Mouse (Mus musculus) limb, embryonic 10.5 days (tissue): Measurements from ENCODE around the gene Minos1. TPM values are rescaled to one million over a fixed set of nuclear protein-coding genes. Genes with fewer than 3 reads are reported as not detected.
A peak's percentile ranks its signal among the peaks of the same experiment; 100 is the strongest.

Experiments used
- DNase-seq: peaks from one replicate; pipeline ENCODE4 v3.0.0-alpha.2; 2017; ENCODE audit warnings: low spot score
- H3K27ac ChIP-seq: fragments of 300-500 bp; sonication (generic); 2 replicates; pipeline ENCODE4 v1.5.1; 2016; ENCODE audit warnings: mild to moderate bottlenecking
- H3K27me3 ChIP-seq: fragments of 300-500 bp; sonication (generic); 2 replicates; pipeline ENCODE4 v1.6.1; 2016; ENCODE audit warnings: low read depth, mild to moderate bottlenecking; ENCODE audit not compliant: poor library complexity, severe bottlenecking
- H3K36me3 ChIP-seq: fragments of 300-500 bp; sonication (generic); 2 replicates; pipeline ENCODE4 v1.6.1; 2016; ENCODE audit warnings: mild to moderate bottlenecking, moderate library complexity
- H3K4me1 ChIP-seq: fragments of 300-500 bp; sonication (generic); 2 replicates; pipeline ENCODE4 v1.6.1; 2016
- H3K4me3 ChIP-seq: fragments of 300-500 bp; sonication (generic); 2 replicates; pipeline ENCODE4 v1.5.1; 2016; ENCODE audit warnings: mild to moderate bottlenecking, moderate library complexity
- H3K9me3 ChIP-seq: fragments of 300-500 bp; sonication (generic); replicated peaks from 2 replicates; pipeline ENCODE4 v1.6.1; 2016; ENCODE audit warnings: mild to moderate bottlenecking
- WGBS: fragments of 180-500 bp; shearing (Covaris S2); methylation state at CpG from one replicate; pipeline ENCODE4 v1.1.7; 2016; 5-methylcytosine and 5-hydroxymethylcytosine counted together
- polyA plus RNA-seq: library from polyadenylated mRNA; unstranded; fragments of >200 nt; fragmentation: Nextera tagmentation; extraction: Ambion mirVana; gene quantifications from 2 replicates; pipeline ENCODE4 v1.2.1, GENCODE M21; 2016

Gene Minos1
- polyA plus RNA-seq, 1 experiment from 2014 or later, result 393 TPM

- DNase-seq, result no peak
- Histone ChIP-seq H3K9me3 (no peaks in the 10 kb centered on the region), H3K4me1 (peaks cover 10% of the 10 kb centered on the region), H3K27me3 (no peaks in the 10 kb centered on the region), H3K4me3 (no peak overlapping the region), H3K27ac (no peak overlapping the region), H3K36me3 (no peaks in the 10 kb centered on the region)
- 81% methylated on average over 3 of the region's 3 CpGs for WGBS
These were observed 20.1 kb downstream of the Minos1 start for GRCm38 (mm10) chr4:139110858-139111257.

GRCm38 (mm10) chr4:139105453-139105852, 25.5 kb downstream of the Minos1 start:
- no peaks in the 10 kb centered on the region for H3K9me3 ChIP-seq
- 98% methylated on average over 1 of the region's 1 CpGs for WGBS
- H3K27ac ChIP-seq, result no peak overlapping the region
- DNase-seq, result no peak
- H3K36me3 ChIP-seq, result peaks cover 33% of the 10 kb centered on the region
- no peaks in the 10 kb centered on the region; the same call in 1 of the 2 replicates for H3K4me1 ChIP-seq
- no peaks in the 10 kb centered on the region for H3K27me3 ChIP-seq
- no peak overlapping the region for H3K4me3 ChIP-seq

- no peak overlapping the region for H3K27ac ChIP-seq
- no peak for DNase-seq
- no peak overlapping the region for H3K4me3 ChIP-seq
- H3K27me3 ChIP-seq, result no peaks in the 10 kb centered on the region
- H3K36me3 ChIP-seq, result peaks cover 33% of the 10 kb centered on the region
- H3K9me3 ChIP-seq, result no peaks in the 10 kb centered on the region
- WGBS, result 79% methylated on average over 6 of the region's 6 CpGs
- no peaks in the 10 kb centered on the region for H3K4me1 ChIP-seq
These were observed 29.4 kb downstream of the Minos1 start for GRCm38 (mm10) chr4:139101546-139101945.

GRCm38 (mm10) chr4:139100326-139100725, 30.6 kb downstream of the Minos1 start:
- Histone ChIP-seq H3K9me3 (no peaks in the 10 kb centered on the region), H3K36me3 (peaks cover 33% of the 10 kb centered on the region), H3K27ac (no peak overlapping the region), H3K4me1 (peaks cover 4% of the 10 kb centered on the region), H3K27me3 (peaks cover 4% of the 10 kb centered on the region), H3K4me3 (no peak overlapping the region)
- 93% methylated on average over 8 of the region's 8 CpGs for WGBS
- no peak for DNase-seq

- Histone ChIP-seq H3K27me3 (peaks cover 44% of the 10 kb centered on the region), H3K36me3 (0 out of 2 replicates have a peak, but pooled peaks cover under 1% of the 10 kb centered on the region), H3K9me3 (no peaks in the 10 kb centered on the region), H3K4me3 (no peak overlapping the region), H3K27ac (no peak overlapping the region), H3K4me1 (peaks cover 25% of the 10 kb centered on the region)
- WGBS, result 69% methylated on average over 5 of the region's 5 CpGs
- no peak for DNase-seq
These were observed 34.7 kb downstream of the Minos1 start for GRCm38 (mm10) chr4:139096201-139096600.

GRCm38 (mm10) chr4:139095406-139095805, 35.5 kb downstream of the Minos1 start:
- peaks cover 33% of the 10 kb centered on the region for H3K4me1 ChIP-seq
- WGBS, result 17% methylated on average over 1 of the region's 1 CpGs
- H3K4me3 ChIP-seq, result no peak overlapping the region
- H3K36me3 ChIP-seq, result no peaks in the 10 kb centered on the region
- no peak for DNase-seq
- H3K27ac ChIP-seq, result no peak overlapping the region
- peaks cover 52% of the 10 kb centered on the region for H3K27me3 ChIP-seq
- no peaks in the 10 kb centered on the region for H3K9me3 ChIP-seq

- no peaks in the 10 kb centered on the region for H3K9me3 ChIP-seq
- peaks cover 72% of the 10 kb centered on the region for H3K27me3 ChIP-seq
- H3K4me1 ChIP-seq, result peaks cover 34% of the 10 kb centered on the region
- peak overlapping the region; percentile 84 for H3K27ac ChIP-seq
- peak overlapping the region; percentile 61 for H3K4me3 ChIP-seq
- H3K36me3 ChIP-seq, result no peaks in the 10 kb centered on the region
- 23% methylated on average over 13 of the region's 13 CpGs for WGBS
- no peak for DNase-seq
These were observed 37.8 kb downstream of the Minos1 start for GRCm38 (mm10) chr4:139093196-139093530.

GRCm38 (mm10) chr4:139092356-139093195, 38.3 kb downstream of the Minos1 start, which contains the start of gene Nbl1:
Gene Nbl1 (minus strand): TSS chr4:139092993.
- Histone ChIP-seq H3K4me3 (peak within 1 kb of the TSS; percentile 61), H3K27me3 (peaks cover 78% of the 10 kb centered on the region), H3K4me1 (peaks cover 34% of the 10 kb centered on the region), H3K9me3 (no peaks in the 10 kb centered on the region), H3K36me3 (no peaks in the 10 kb centered on the region), H3K27ac (peak within 1 kb of the TSS; percentile 84)
- peak; percentile 62 for DNase-seq
- 1% methylated on average over 105 of the region's 105 CpGs for WGBS

- Histone ChIP-seq H3K27ac (peak overlapping the region; percentile 84), H3K36me3 (no peaks in the 10 kb centered on the region), H3K4me3 (peak overlapping the region; percentile 61), H3K27me3 (peaks cover 87% of the 10 kb centered on the region), H3K4me1 (peaks cover 34% of the 10 kb centered on the region), H3K9me3 (no peaks in the 10 kb centered on the region)
- 3% methylated on average over 28 of the region's 28 CpGs for WGBS
- DNase-seq, result peak; percentile 76
These were observed 39.2 kb downstream of the Minos1 start for GRCm38 (mm10) chr4:139091478-139092355.

- H3K27me3 ChIP-seq, result peaks cover 91% of the 10 kb centered on the region
- H3K27ac ChIP-seq, result peak overlapping the region; percentile 84; the same call in 1 of the 2 replicates
- H3K36me3 ChIP-seq, result no peaks in the 10 kb centered on the region
- DNase-seq, result peak; percentile 51
- peaks cover 34% of the 10 kb centered on the region for H3K4me1 ChIP-seq
- H3K9me3 ChIP-seq, result no peaks in the 10 kb centered on the region
- peak overlapping the region; percentile 61 for H3K4me3 ChIP-seq
- 30% methylated on average over 7 of the region's 7 CpGs for WGBS
These were observed 39.8 kb downstream of the Minos1 start for GRCm38 (mm10) chr4:139091066-139091465.

- Histone ChIP-seq H3K4me3 (peak overlapping the region; percentile 61; the same call in 1 of the 2 replicates), H3K9me3 (no peaks in the 10 kb centered on the region), H3K4me1 (peaks cover 31% of the 10 kb centered on the region), H3K27me3 (peaks cover 89% of the 10 kb centered on the region), H3K36me3 (no peaks in the 10 kb centered on the region), H3K27ac (no peak overlapping the region)
- DNase-seq, result no peak
- WGBS, result 65% methylated on average over 15 of the region's 15 CpGs
These were observed 40.5 kb downstream of the Minos1 start for GRCm38 (mm10) chr4:139090303-139090940.

- H3K9me3 ChIP-seq, result no peaks in the 10 kb centered on the region
- DNase-seq, result no peak
- no peak overlapping the region for H3K4me3 ChIP-seq
- H3K4me1 ChIP-seq, result peaks cover 28% of the 10 kb centered on the region
- H3K36me3 ChIP-seq, result no peaks in the 10 kb centered on the region
- peaks cover 90% of the 10 kb centered on the region for H3K27me3 ChIP-seq
- WGBS, result 53% methylated on average over 9 of the region's 9 CpGs
- no peak overlapping the region for H3K27ac ChIP-seq
These were observed 41.8 kb downstream of the Minos1 start for GRCm38 (mm10) chr4:139088982-139089671.
